Mouse (Mus musculus) thymus, adult 2 months (tissue): ENCODE measurements around the gene Atxn1.

Source experiments
- CTCF ChIP-seq: fragments of 200-500 bp; IDR thresholded peaks from 2 replicates; pipeline ENCODE4 v1.5.1; 2012; ENCODE audit warnings: mild to moderate bottlenecking, control low read depth, low read length, moderate library complexity, borderline replicate concordance; ENCODE audit not compliant: control insufficient read depth, poor library complexity, insufficient read depth; ENCODE audit errors: extremely low read depth
- POLR2A ChIP-seq: fragments of 200-500 bp; IDR thresholded peaks from 2 replicates; pipeline ENCODE4 v1.6.1; 2012; ENCODE audit warnings: mild to moderate bottlenecking, low read length, control low read depth, moderate library complexity; ENCODE audit not compliant: control insufficient read depth, poor library complexity, insufficient read depth; ENCODE audit errors: extremely low read depth

GRCm38 (mm10) chr13:45630518-45631290 lies 334.1 kb downstream of the Atxn1 start:
- TF ChIP-seq POLR2A = no peak
- TF ChIP-seq CTCF = no peak
